Mouse (Mus musculus) kidney, adult 2 months (tissue): ENCODE results near the gene Rnf41.

ENCODE experiments used
- CTCF ChIP-seq: fragments of 200-500 bp; conservative IDR thresholded peaks from 2 replicates; pipeline ENCODE4 v1.5.1; 2011; ENCODE audit warnings: low read depth, mild to moderate bottlenecking, control low read depth, low read length, moderate library complexity, mixed read lengths; ENCODE audit not compliant: insufficient read depth, insufficient read length
- POLR2A ChIP-seq: fragments of 200-500 bp; IDR thresholded peaks from one replicate; pipeline ENCODE4 v1.6.1; 2011; ENCODE audit warnings: low read depth, low read length, control low read depth

DNA sequence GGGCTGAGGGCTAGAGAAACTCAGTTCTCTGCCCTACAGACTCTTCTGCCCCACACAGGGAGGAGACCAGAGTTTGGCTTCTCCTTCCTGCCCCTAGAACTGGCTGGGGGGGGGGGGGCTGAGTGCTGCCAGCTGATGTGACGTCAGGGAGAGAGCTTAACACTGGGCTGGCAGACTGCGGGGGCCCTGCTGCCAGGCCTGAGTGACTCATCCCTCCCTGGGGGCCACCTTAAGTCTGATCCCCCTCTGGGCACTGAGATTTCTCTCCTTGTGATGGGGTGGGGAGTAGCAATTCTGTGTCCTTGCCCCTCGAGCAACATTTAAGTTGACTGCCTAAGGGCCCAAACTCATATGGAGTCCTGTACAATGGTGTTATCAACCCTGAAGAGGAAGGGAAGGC is 33.0 kb upstream of the Rnf41 start:
- TF ChIP-seq CTCF (no peak), POLR2A (no peak)
